Mouse (Mus musculus) kidney, embryonic 16.5 days (tissue): ENCODE results near the gene Akap13. TPM values are rescaled to one million over a fixed set of nuclear protein-coding genes. Genes with fewer than 3 reads are reported as not detected.
A peak's percentile ranks its signal among the peaks of the same experiment; 100 is the strongest.

Experiments used
- ATAC-seq: fragments of 200-750 bp; cut with Nextera tagmentation; 2 replicates; pipeline ENCODE4 v1.8.0; 2017; ENCODE audit warnings: moderate TSS enrichment; ENCODE audit not compliant: low FRiP score, low TSS enrichment
- H3K27ac ChIP-seq: fragments of 300-500 bp; sonication (generic); 2 replicates; pipeline ENCODE4 v1.5.1; 2014; ENCODE audit warnings: low read length
- H3K27me3 ChIP-seq: fragments of 300-500 bp; sonication (generic); 2 replicates; pipeline ENCODE4 v1.6.1; 2014; ENCODE audit warnings: low read length, control low read depth, mixed read lengths; ENCODE audit not compliant: insufficient read depth
- H3K36me3 ChIP-seq: fragments of 300-500 bp; sonication (generic); 2 replicates; pipeline ENCODE4 v1.6.1; 2014; ENCODE audit warnings: low read length, control low read depth, mixed read lengths; ENCODE audit not compliant: insufficient read depth
- H3K4me1 ChIP-seq: fragments of 300-500 bp; sonication (generic); 2 replicates; pipeline ENCODE4 v1.6.1; 2014; ENCODE audit warnings: low read length, control low read depth, mixed read lengths; ENCODE audit not compliant: insufficient read depth
- H3K4me2 ChIP-seq: fragments of 300-500 bp; sonication (generic); replicated peaks from 2 replicates; pipeline ENCODE4 v1.6.1; 2014; ENCODE audit warnings: low read depth, low read length
- H3K4me3 ChIP-seq: fragments of 300-500 bp; sonication (generic); 2 replicates; pipeline ENCODE4 v1.5.1; 2014; ENCODE audit warnings: mild to moderate bottlenecking, low read length
- H3K9ac ChIP-seq: fragments of 300-500 bp; sonication (generic); replicated peaks from 2 replicates; pipeline ENCODE4 v1.6.1; 2014; ENCODE audit warnings: low read length
- H3K9me3 ChIP-seq: fragments of 300-500 bp; sonication (generic); 2 replicates; pipeline ENCODE4 v1.6.1; 2016; ENCODE audit warnings: low read length, control low read depth
- WGBS: fragments of 180-500 bp; shearing (Covaris S2); extraction: QIAGEN DNeasy Blood & Tissue Kit; methylation state at CpG from one replicate; pipeline ENCODE4 v1.1.7; 2014; 5-methylcytosine and 5-hydroxymethylcytosine counted together
- polyA plus RNA-seq: library from polyadenylated mRNA; unstranded; fragments of >200 nt; fragmentation: Nextera tagmentation; extraction: Ambion mirVana; gene quantifications from 2 replicates; pipeline ENCODE4 v1.2.1, GENCODE M21; 2015

The Akap13 gene
- polyA plus RNA-seq, 1 experiment from 2014 or later, result 35.2 TPM

- H3K27ac ChIP-seq, result no peak overlapping the region
- ATAC-seq, result no peak
- WGBS, result 87% methylated on average over 3 of the region's 3 CpGs
- peaks cover 22% of the 10 kb centered on the region; the same call in 1 of the 2 replicates for H3K36me3 ChIP-seq
- no peaks in the 10 kb centered on the region for H3K9me3 ChIP-seq
- peaks cover 4% of the 10 kb centered on the region; the same call in 1 of the 2 replicates for H3K4me1 ChIP-seq
- H3K4me3 ChIP-seq, result no peak overlapping the region
- H3K4me2 ChIP-seq, result no peak overlapping the region
- H3K9ac ChIP-seq, result no peak overlapping the region
- H3K27me3 ChIP-seq, result no peaks in the 10 kb centered on the region
Measured at GRCm38 (mm10) chr7:75664455-75664854, 209.1 kb downstream of the Akap13 start.

GRCm38 (mm10) chr7:75666982-75667381 lies 211.6 kb downstream of the Akap13 start:
- Histone ChIP-seq H3K9me3 (no peaks in the 10 kb centered on the region), H3K4me2 (no peak overlapping the region), H3K9ac (no peak overlapping the region), H3K4me3 (no peak overlapping the region), H3K4me1 (peaks cover 4% of the 10 kb centered on the region; the same call in 1 of the 2 replicates), H3K36me3 (peaks cover 22% of the 10 kb centered on the region; the same call in 1 of the 2 replicates), H3K27me3 (no peaks in the 10 kb centered on the region), H3K27ac (no peak overlapping the region)
- ATAC-seq, result no peak
- 88% methylated on average over 3 of the region's 3 CpGs for WGBS

- WGBS, result 92% methylated on average over 6 of the region's 6 CpGs
Measured at GRCm38 (mm10) chr7:75667531-75667930, 212.2 kb downstream of the Akap13 start.

GRCm38 (mm10) chr7:75668396-75668795 lies 213.1 kb downstream of the Akap13 start:
- 38% methylated on average over 1 of the region's 1 CpGs for WGBS
- peaks cover 4% of the 10 kb centered on the region; the same call in 1 of the 2 replicates for H3K4me1 ChIP-seq
- H3K27ac ChIP-seq, result no peak overlapping the region
- H3K4me3 ChIP-seq, result no peak overlapping the region
- no peak for ATAC-seq
- H3K9ac ChIP-seq, result no peak overlapping the region
- no peak overlapping the region for H3K4me2 ChIP-seq
- no peaks in the 10 kb centered on the region for H3K27me3 ChIP-seq
- peaks cover 22% of the 10 kb centered on the region; the same call in 1 of the 2 replicates for H3K36me3 ChIP-seq
- H3K9me3 ChIP-seq, result no peaks in the 10 kb centered on the region

More at GRCm38 (mm10) chr7:75667531-75667930, 212.2 kb downstream of the Akap13 start:
- Histone ChIP-seq H3K9ac (no peak overlapping the region), H3K27me3 (no peaks in the 10 kb centered on the region), H3K4me1 (peaks cover 4% of the 10 kb centered on the region; the same call in 1 of the 2 replicates), H3K36me3 (peaks cover 22% of the 10 kb centered on the region; the same call in 1 of the 2 replicates), H3K4me3 (no peak overlapping the region), H3K9me3 (no peaks in the 10 kb centered on the region), H3K4me2 (no peak overlapping the region), H3K27ac (no peak overlapping the region)
- ATAC-seq, result no peak

GRCm38 (mm10) chr7:75669416-75669815 lies 214.1 kb downstream of the Akap13 start:
- no peak for ATAC-seq
- Histone ChIP-seq H3K4me2 (no peak overlapping the region), H3K4me3 (no peak overlapping the region), H3K9ac (no peak overlapping the region), H3K27ac (peak overlapping the region; percentile 36), H3K36me3 (peaks cover 15% of the 10 kb centered on the region; the same call in 1 of the 2 replicates), H3K4me1 (peaks cover 4% of the 10 kb centered on the region; the same call in 1 of the 2 replicates), H3K9me3 (no peaks in the 10 kb centered on the region), H3K27me3 (no peaks in the 10 kb centered on the region)
- WGBS, result 48% methylated on average over 6 of the region's 6 CpGs

GRCm38 (mm10) chr7:75679631-75680030 lies 224.3 kb downstream of the Akap13 start:
- no peak overlapping the region for H3K9ac ChIP-seq
- no peak overlapping the region for H3K27ac ChIP-seq
- ATAC-seq, result no peak
- H3K4me1 ChIP-seq, result no peaks in the 10 kb centered on the region
- H3K4me2 ChIP-seq, result no peak overlapping the region
- H3K9me3 ChIP-seq, result no peaks in the 10 kb centered on the region
- peaks cover 7% of the 10 kb centered on the region; the same call in 1 of the 2 replicates for H3K36me3 ChIP-seq
- whole genome bisulfite sequencing, result 79% methylated on average over 9 of the region's 9 CpGs
- H3K27me3 ChIP-seq, result no peaks in the 10 kb centered on the region
- H3K4me3 ChIP-seq, result no peak overlapping the region

- H3K27ac ChIP-seq, result no peak overlapping the region
- no peak overlapping the region for H3K4me2 ChIP-seq
- 87% methylated on average over 1 of the region's 1 CpGs for WGBS
- no peaks in the 10 kb centered on the region for H3K4me1 ChIP-seq
- no peaks in the 10 kb centered on the region for H3K27me3 ChIP-seq
- H3K4me3 ChIP-seq, result no peak overlapping the region
- no peak overlapping the region for H3K9ac ChIP-seq
- peaks cover 1% of the 10 kb centered on the region for H3K36me3 ChIP-seq
- H3K9me3 ChIP-seq, result no peaks in the 10 kb centered on the region
- no peak for ATAC-seq
Measured at GRCm38 (mm10) chr7:75682901-75683300, 227.6 kb downstream of the Akap13 start.

- WGBS, result 82% methylated on average over 6 of the region's 6 CpGs
- no peak overlapping the region for H3K4me2 ChIP-seq
- no peak for ATAC-seq
- H3K27ac ChIP-seq, result no peak overlapping the region
- no peaks in the 10 kb centered on the region for H3K27me3 ChIP-seq
- no peaks in the 10 kb centered on the region for H3K9me3 ChIP-seq
- H3K4me3 ChIP-seq, result no peak overlapping the region
- H3K36me3 ChIP-seq, result peaks cover 6% of the 10 kb centered on the region
- H3K4me1 ChIP-seq, result no peaks in the 10 kb centered on the region
- H3K9ac ChIP-seq, result no peak overlapping the region
Measured at GRCm38 (mm10) chr7:75683410-75683809, 228.1 kb downstream of the Akap13 start.

GRCm38 (mm10) chr7:75684976-75685375 lies 229.6 kb downstream of the Akap13 start:
- Histone ChIP-seq H3K27ac (no peak overlapping the region), H3K4me2 (no peak overlapping the region), H3K36me3 (peaks cover 16% of the 10 kb centered on the region), H3K4me1 (no peaks in the 10 kb centered on the region), H3K9me3 (no peaks in the 10 kb centered on the region), H3K4me3 (no peak overlapping the region), H3K9ac (no peak overlapping the region), H3K27me3 (no peaks in the 10 kb centered on the region)
- no peak for ATAC-seq
- 76% methylated on average over 3 of the region's 3 CpGs for WGBS

GRCm38 (mm10) chr7:75686046-75686826 lies 230.9 kb downstream of the Akap13 start:
- Histone ChIP-seq H3K9ac (no peak overlapping the region), H3K9me3 (no peaks in the 10 kb centered on the region), H3K36me3 (peaks cover 16% of the 10 kb centered on the region), H3K4me1 (no peaks in the 10 kb centered on the region), H3K4me3 (no peak overlapping the region), H3K27ac (no peak overlapping the region), H3K4me2 (no peak overlapping the region), H3K27me3 (no peaks in the 10 kb centered on the region)
- ATAC-seq, result no peak
- WGBS, result 87% methylated on average over 7 of the region's 7 CpGs
